Mouse (Mus musculus) spleen, adult 10 weeks (tissue): ENCODE measurements around the gene Obox3. TPM values are rescaled to one million over a fixed set of nuclear protein-coding genes. Genes with fewer than 3 reads are reported as not detected.

Experiments
- polyA plus RNA-seq: library from polyadenylated mRNA; stranded (reverse); fragments of 350-450 nt; fragmentation: Illumina TruSeq; extraction: RNeasy Lipid Tissue Mini Kit (QIAGEN cat#74804); gene quantifications from one replicate; pipeline ENCODE4 v1.2.3, GENCODE M21; 2015; ENCODE audit warnings: low replicate concordance; ENCODE audit not compliant: insufficient read depth

The Obox3 gene
- polyA plus RNA-seq = not detected

DNA sequence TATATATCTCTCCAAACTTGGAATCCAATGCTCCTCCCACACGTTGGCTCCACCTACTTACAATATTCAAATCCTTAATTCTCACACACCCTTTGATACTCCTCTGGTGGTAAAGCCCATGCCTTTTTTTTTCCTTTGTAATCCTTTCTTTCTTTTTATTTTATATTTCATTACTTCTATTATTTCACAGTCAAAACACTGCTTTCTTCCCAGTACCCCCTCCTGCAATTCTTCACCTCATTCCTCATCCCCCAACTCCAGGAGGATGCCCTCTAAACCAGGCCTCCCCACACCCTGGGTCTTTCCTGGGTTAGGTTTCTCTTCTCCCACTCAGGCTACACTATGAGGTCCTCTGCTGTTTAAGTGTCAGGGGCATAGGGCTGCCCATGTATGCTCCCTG lies at the start of gene Obox3:
Obox3 (minus strand) TSS at position 101 of the 400 bp plus-strand sequence.

Other genes with a start within 250 kb of the Obox3 start
- not detected for gene Obox5, start 110.2 kb upstream of the Obox3 start, polyA plus RNA-seq
- not detected for gene Obox6, start 199.8 kb upstream of the Obox3 start, polyA plus RNA-seq
- not detected for gene Crx, start 240.1 kb upstream of the Obox3 start, polyA plus RNA-seq
- gene Crxos, start 242.7 kb upstream of the Obox3 start, polyA plus RNA-seq = not detected